ENCODE assay signal across 9 mouse cellular contexts in genomic region chr13:23529480-23530165, GRCm38 (mm10). TPM values are rescaled to one million over a fixed set of nuclear protein-coding genes. Genes with fewer than 3 reads are reported as not detected.
DNase-seq lines count a peak whose midpoint lies in the region; ATAC-seq and TF ChIP-seq lines count a peak whose summit lies in the region.
"Had no signal": no experiment of that assay in that cellular context is flagged by ENCODE, and none has a peak within 500 bp of the region (broad histone marks: within the 10 kb centered on the region; RNA-seq: fewer than 3 reads in every experiment).

No protein-coding gene starts in this region.

- H3K4me1 ChIP-seq in ES-E14 (ENCODE audit: control insufficient read depth in 2 of 2, insufficient read depth in 2 of 2, low read length in 2 of 2, poor library complexity in 1 of 2) = peaks cover 0 to 2% of the 10 kb centered on the region in 2 experiments; a peak in 1 of 4 replicates
- peaks cover 19% of the 10 kb centered on the region for H3K4me1 ChIP-seq in heart, postnatal 0 days (ENCODE audit: control insufficient read depth, insufficient read depth)
- peaks cover 25% of the 10 kb centered on the region for H3K4me1 ChIP-seq in liver, postnatal 0 days (ENCODE audit: insufficient read depth)

- no peaks in the 10 kb centered on the region for H3K36me3 ChIP-seq in ES-E14 (ENCODE audit: control insufficient read depth, insufficient read depth, low read length, poor library complexity, severe bottlenecking)
- H3K36me3 ChIP-seq in heart, postnatal 0 days (replicated peaks; ENCODE audit: control insufficient read depth, insufficient read depth, low read length) = no peaks in the 10 kb centered on the region
- H3K36me3 ChIP-seq in liver, postnatal 0 days (replicated peaks; ENCODE audit: insufficient read depth, low read length) = no peaks in the 10 kb centered on the region

- peak; percentile 6 for DNase-seq in heart, adult 11 months
- no peak for DNase-seq in heart, postnatal 4 days
- no peak for DNase-seq in ES-E14 (ENCODE audit: low read depth, low spot score)
- DNase-seq in heart, postnatal 0 days (ENCODE audit: low spot score) = peak; percentile 80
- no peak for DNase-seq in liver, postnatal 0 days
- DNase-seq in right cerebral cortex, postnatal 14 days = no peak
- DNase-seq in cerebellum, postnatal 14 days = no peak
- DNase-seq in gastrocnemius, adult 8-10 months (ENCODE audit: low spot score in 2 of 2) = no peak

- no peaks in the 10 kb centered on the region for H3K27me3 ChIP-seq in heart, postnatal 0 days (ENCODE audit: control insufficient read depth, insufficient read depth, low read length)
- no peaks in the 10 kb centered on the region for H3K27me3 ChIP-seq in liver, postnatal 0 days (ENCODE audit: insufficient read depth, low read length)

- H3K4me3 ChIP-seq in ES-E14 (ENCODE audit: insufficient read depth in 1 of 2, low read depth in 1 of 2, low read length in 2 of 2, poor library complexity in 1 of 2, severe bottlenecking in 1 of 2) = peak overlapping the region; percentile 25 to 61; a peak in 2 of 4 replicates
- peak overlapping the region; percentile 63 for H3K4me3 ChIP-seq in heart, postnatal 0 days (ENCODE audit: low read depth, low read length)
- peak overlapping the region; percentile 66 for H3K4me3 ChIP-seq in liver, postnatal 0 days (ENCODE audit: low read depth, low read length)

- no peak overlapping the region for H3K9ac ChIP-seq in ES-E14 (ENCODE audit: insufficient read depth, low read depth, low read length, poor library complexity, severe bottlenecking)
- H3K9ac ChIP-seq in heart, postnatal 0 days (replicated peaks; ENCODE audit: low read depth, low read length) = peak overlapping the region; percentile 87
- H3K9ac ChIP-seq in liver, postnatal 0 days (replicated peaks) = peak overlapping the region; percentile 87

- no peak for TF ChIP-seq EP300 in heart, postnatal 0 days (IDR thresholded peaks at IDR 0.05; ENCODE audit: low read depth)
- TF ChIP-seq EP300 in liver, postnatal 0 days (IDR thresholded peaks at IDR 0.05; ENCODE audit: low read depth) = no peak

- H3K4me2 ChIP-seq in heart, postnatal 0 days (ENCODE audit: low read depth, low read length) = peak overlapping the region; percentile 79
- H3K4me2 ChIP-seq in liver, postnatal 0 days (ENCODE audit: low read depth, low read length) = peak overlapping the region; percentile 80

- no peak for TF ChIP-seq CTCF in heart, postnatal 0 days (IDR thresholded peaks at IDR 0.05; ENCODE audit: low read depth)
- no peak for TF ChIP-seq CTCF in liver, postnatal 0 days (IDR thresholded peaks at IDR 0.05; ENCODE audit: low read depth)

- in situ Hi-C loops in ES-E14 (cut with MboI; ENCODE audit: low sequenced_read_pairs in 2 of 2, unreplicated experiment in 2 of 2) = loop anchor here (10.0 to 25.0 kb wide), 2 partner anchors 1492 to 1605 kb away; partner anchors contain the start of genes Hist1h2ag (in 1 of the 2), Hist1h2ah (in 1 of the 2), Hist1h2bj (in 1 of the 2) and Hist1h2bk (in 1 of the 2)

- 24% methylated on average over 2 of the region's 2 CpGs for WGBS in heart, postnatal 0 days
- WGBS in liver, postnatal 0 days (ENCODE audit: insufficient replicate concordance) = 28% methylated on average over 2 of the region's 2 CpGs

- no peak for ATAC-seq in heart, postnatal 0 days (ENCODE audit: insufficient read depth, low read depth)
- ATAC-seq in liver, postnatal 0 days = no peak

- H3K27ac ChIP-seq in ES-E14 (ENCODE audit: insufficient read depth, low read depth, low read length, poor library complexity, severe bottlenecking) = no peak overlapping the region
- peak overlapping the region; percentile 100 for H3K27ac ChIP-seq in heart, postnatal 0 days (ENCODE audit: low read depth)
- H3K27ac ChIP-seq in liver, postnatal 0 days (ENCODE audit: low read depth) = peak overlapping the region; percentile 99; the same call in 1 of the 2 replicates

- H3K9me3 ChIP-seq in ES-E14 (ENCODE audit: control insufficient read depth, insufficient read depth, low read depth, low read length) = no peaks in the 10 kb centered on the region
- no peaks in the 10 kb centered on the region for H3K9me3 ChIP-seq in heart, postnatal 0 days (replicated peaks; ENCODE audit: control insufficient read depth, low read length)
- no peaks in the 10 kb centered on the region for H3K9me3 ChIP-seq in liver, postnatal 0 days (ENCODE audit: low read length)

TF ChIP-seq in ES-E14, 5 proteins besides CTCF, POLR2A, EP300 and RAD21:
- TF ChIP-seq CHD2 (IDR thresholded peaks at IDR 0.05; ENCODE audit: low read depth, low read length) (no peak), MAFK (IDR thresholded peaks at IDR 0.05; ENCODE audit: insufficient read depth, low read depth, low read length) (no peak), ZC3H11A (IDR thresholded peaks at IDR 0.05; ENCODE audit: borderline replicate concordance, low read depth, low read length) (no peak), HCFC1 (IDR thresholded peaks at IDR 0.05; ENCODE audit: borderline replicate concordance, insufficient read depth, low read length) (no peak), ZNF384 (IDR thresholded peaks at IDR 0.05; ENCODE audit: low read depth, low read length) (no peak; the same call in 1 of the 2 replicates)

RNA-seq across cellular contexts. Expression of gene Hist1h4h, which starts 1.2 kb away (rescaled TPM):
- total RNA-seq in heart, postnatal 4 days (2021) = 1,000 to 10,000 TPM; 1,227 to 1,327 TPM
- total RNA-seq in ES-E14 (2012; rRNA removed) = 2,382 and 2,804 TPM in 2 replicates
- total RNA-seq in heart, postnatal 0 days (2014; rRNA removed; ENCODE audit: low replicate concordance) = 3,824 and 4,565 TPM in 2 replicates
- 30.4 and 37.5 TPM in 2 replicates for polyA plus RNA-seq in heart, postnatal 0 days (2015; fragmentation: Nextera tagmentation; extraction: Ambion mirVana)
- 7.2 and 7.5 TPM in 2 replicates for polyA plus RNA-seq in liver, postnatal 0 days (2015; fragmentation: Nextera tagmentation; extraction: Ambion mirVana)
- total RNA-seq in gastrocnemius, adult 8-10 months (2022) = 100 to 1,000 TPM; 131 to 174 (median 160) TPM

RNA-seq across cellular contexts. Expression of gene Hist1h2af, which starts 4.1 kb away (rescaled TPM):
- total RNA-seq in heart, postnatal 4 days (2021) = 100 to 1,000 TPM; 480 to 499 TPM
- total RNA-seq in ES-E14 (2012; rRNA removed) = 1,402 and 1,887 TPM in 2 replicates
- 369 and 922 TPM in 2 replicates for total RNA-seq in heart, postnatal 0 days (2014; rRNA removed; ENCODE audit: low replicate concordance)
- polyA plus RNA-seq in heart, postnatal 0 days (2015; fragmentation: Nextera tagmentation; extraction: Ambion mirVana) = 1.3 and 2.6 TPM in 2 replicates
- 9.7 and 9.8 TPM in 2 replicates for polyA plus RNA-seq in liver, postnatal 0 days (2015; fragmentation: Nextera tagmentation; extraction: Ambion mirVana)
- 1 to 10 TPM in 1 of 4 experiments, not detected in 3; 1.5 TPM for total RNA-seq in gastrocnemius, adult 8-10 months (2022)

RNA-seq across cellular contexts. Expression of gene Hist1h3g, which starts 5.6 kb away (rescaled TPM):
- total RNA-seq in heart, postnatal 4 days (2021) = 100 to 1,000 TPM; 165 to 172 TPM
- 436 and 621 TPM in 2 replicates for total RNA-seq in ES-E14 (2012; rRNA removed)
- total RNA-seq in heart, postnatal 0 days (2014; rRNA removed; ENCODE audit: low replicate concordance) = 709 and 989 TPM in 2 replicates
- 2.4 and 2.5 TPM in 2 replicates for polyA plus RNA-seq in heart, postnatal 0 days (2015; fragmentation: Nextera tagmentation; extraction: Ambion mirVana)
- 3.7 and 6.3 TPM in 2 replicates for polyA plus RNA-seq in liver, postnatal 0 days (2015; fragmentation: Nextera tagmentation; extraction: Ambion mirVana)
- 1 to 10 TPM in 1 of 4 experiments, under 1 TPM in 1, not detected in 2; 0.75 to 2.2 TPM for total RNA-seq in gastrocnemius, adult 8-10 months (2022)
- polyA plus RNA-seq: CD4-positive, CD25-positive, alpha-beta regulatory T cell, adult 4 months had no signal

RNA-seq across cellular contexts. Expression of gene Hist1h2bh, which starts 13.6 kb away (rescaled TPM):
- 10 to 100 TPM; 23.5 to 23.8 TPM for total RNA-seq in heart, postnatal 4 days (2021)
- total RNA-seq in ES-E14 (2012; rRNA removed) = 98.5 and 146 TPM in 2 replicates
- total RNA-seq in heart, postnatal 0 days (2014; rRNA removed; ENCODE audit: low replicate concordance) = 82.5 and 133 TPM in 2 replicates
- polyA plus RNA-seq in heart, postnatal 0 days (2015; fragmentation: Nextera tagmentation; extraction: Ambion mirVana) = 0.25 and 0.31 TPM in 2 replicates
- polyA plus RNA-seq in liver, postnatal 0 days (2015; fragmentation: Nextera tagmentation; extraction: Ambion mirVana) = 0.58 and 0.64 TPM in 2 replicates
- 1 to 10 TPM in 2 of 4 experiments, under 1 TPM in 2; 0.82 to 1.6 (median 1.2) TPM for total RNA-seq in gastrocnemius, adult 8-10 months (2022)

RNA-seq across cellular contexts. Expression of gene Hist1h3f, which starts 14.2 kb away (rescaled TPM):
- total RNA-seq in heart, postnatal 4 days (2021) = 100 to 1,000 TPM; 121 to 128 TPM
- total RNA-seq in ES-E14 (2012; rRNA removed) = 245 and 289 TPM in 2 replicates
- 441 and 779 TPM in 2 replicates for total RNA-seq in heart, postnatal 0 days (2014; rRNA removed; ENCODE audit: low replicate concordance)
- polyA plus RNA-seq in heart, postnatal 0 days (2015; fragmentation: Nextera tagmentation; extraction: Ambion mirVana) = 0.29 and 0.45 TPM in 2 replicates
- polyA plus RNA-seq in liver, postnatal 0 days (2015; fragmentation: Nextera tagmentation; extraction: Ambion mirVana) = 1.3 and 1.5 TPM in 2 replicates
- 1 to 10 TPM; 3.1 to 5.0 (median 4.4) TPM for total RNA-seq in gastrocnemius, adult 8-10 months (2022)
- polyA plus RNA-seq: CD4-positive, CD25-positive, alpha-beta regulatory T cell, adult 4 months had no signal

Comparison
In these comparisons a context has a peak if more than half of its experiments do, and no peak if none do; other contexts are left out.
1. DNase-seq: peak in heart, adult 11 months (single experiment) and heart, postnatal 0 days (single experiment); none in heart, postnatal 4 days (single experiment), ES-E14 (single experiment), liver, postnatal 0 days (single experiment), right cerebral cortex, postnatal 14 days (single experiment), cerebellum, postnatal 14 days (0 of 2) and gastrocnemius, adult 8-10 months (0 of 2).
2. RNA of gene Hist1h4h, which starts 1.2 kb away (total RNA-seq): 3,824 to 4,565 TPM in heart, postnatal 0 days, 2,382 to 2,804 TPM in ES-E14 and 1,227 to 1,327 TPM in heart, postnatal 4 days; 131 to 174 TPM in gastrocnemius, adult 8-10 months; every median in the first group is over 4 times any median in the second.
3. RNA of gene Hist1h2af, which starts 4.1 kb away (total RNA-seq): 1,402 to 1,887 TPM in ES-E14, 480 to 499 TPM in heart, postnatal 4 days and 369 to 922 TPM in heart, postnatal 0 days; 1.5 TPM in gastrocnemius, adult 8-10 months; every median in the first group is over 100 times any median in the second.
4. RNA of gene Hist1h3g, which starts 5.6 kb away (total RNA-seq): 709 to 989 TPM in heart, postnatal 0 days, 436 to 621 TPM in ES-E14 and 165 to 172 TPM in heart, postnatal 4 days; 0.75 to 2.2 TPM in gastrocnemius, adult 8-10 months; every median in the first group is over 10 times any median in the second.
5. Peak in every context shown above with its lines, with median percentiles within 50 percentile points of each other: H3K4me3 ChIP-seq.